Mouse (Mus musculus): ENCODE measurements around the gene Snn. TPM values are rescaled to one million over a fixed set of nuclear protein-coding genes. Genes with fewer than 3 reads are reported as not detected.
"Not testable (repeated sequence)": the region's sequence is repeated elsewhere in the genome, so short reads cannot be mapped to it uniquely, and the experiment has no call there.

Gene Snn
- 156 and 171 TPM in 2 replicates for polyA plus RNA-seq (2015; fragmentation: Nextera tagmentation; extraction: Ambion mirVana)

- ATAC-seq (replicated peaks) = no peak
- H3K36me3 ChIP-seq = no peaks in the 10 kb centered on the region
- peaks cover 25% of the 10 kb centered on the region for H3K4me1 ChIP-seq
- no peaks in the 10 kb centered on the region for H3K27me3 ChIP-seq
- H3K9ac ChIP-seq (replicated peaks) = no peak within 1 kb of the TSS
- H3K27ac ChIP-seq (replicated peaks) = no peak within 1 kb of the TSS
- no peak within 1 kb of the TSS for H3K4me3 ChIP-seq
- no peak within 1 kb of the TSS for H3K4me2 ChIP-seq (replicated peaks)
- no peaks in the 10 kb centered on the region for H3K9me3 ChIP-seq
- 94% methylated on average over 4 of the region's 4 CpGs for WGBS
Measured at GRCm38 (mm10) chr16:11060645-11061044, at the start of gene Snn. Gene Snn, plus strand, starts transcription at chr16:11060945.

GRCm38 (mm10) chr16:11011206-11011605 is 49.5 kb upstream of the Snn start:
- H3K4me2 ChIP-seq (replicated peaks) = no peak overlapping the region
- WGBS = 90% methylated on average over 2 of the region's 2 CpGs

DNA sequence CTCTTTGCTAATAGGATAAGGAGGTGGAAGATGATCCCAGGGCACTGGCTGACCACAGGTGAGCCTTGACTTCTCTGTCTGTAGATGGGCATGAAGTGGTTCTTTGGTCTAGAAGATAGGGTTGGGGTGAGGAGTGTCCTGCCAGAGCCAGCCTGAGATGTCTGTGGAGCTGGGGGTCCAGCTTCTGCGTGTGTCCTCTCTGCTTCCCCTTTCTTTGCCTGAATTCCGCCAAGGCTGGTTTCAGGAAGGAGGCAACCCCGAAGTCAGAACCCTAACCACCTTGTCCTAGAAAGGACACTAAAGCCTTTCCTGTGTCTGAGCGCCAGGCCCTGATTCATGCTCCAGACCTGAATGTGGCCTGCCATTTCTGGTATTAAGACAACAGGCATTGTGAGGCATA is 48.8 kb upstream of the Snn start:
- peaks cover 15% of the 10 kb centered on the region for H3K4me1 ChIP-seq
- no peak for ATAC-seq (replicated peaks)
- no peaks in the 10 kb centered on the region for H3K9me3 ChIP-seq
- WGBS = 95% methylated on average over 4 of the region's 4 CpGs
- no peak overlapping the region for H3K4me2 ChIP-seq (replicated peaks)
- H3K9ac ChIP-seq (replicated peaks) = no peak overlapping the region
- H3K27ac ChIP-seq (replicated peaks) = no peak overlapping the region
- no peak overlapping the region for H3K4me3 ChIP-seq
- no peaks in the 10 kb centered on the region for H3K27me3 ChIP-seq
- H3K36me3 ChIP-seq = no peaks in the 10 kb centered on the region

More at GRCm38 (mm10) chr16:11011206-11011605, 49.5 kb upstream of the Snn start:
- no peak for ATAC-seq (replicated peaks)
- Histone ChIP-seq H3K36me3 (no peaks in the 10 kb centered on the region), H3K4me1 (peaks cover 15% of the 10 kb centered on the region), H3K9me3 (no peaks in the 10 kb centered on the region), H3K9ac (replicated peaks) (no peak overlapping the region), H3K27me3 (no peaks in the 10 kb centered on the region), H3K27ac (replicated peaks) (no peak overlapping the region), H3K4me3 (no peak overlapping the region)

DNA sequence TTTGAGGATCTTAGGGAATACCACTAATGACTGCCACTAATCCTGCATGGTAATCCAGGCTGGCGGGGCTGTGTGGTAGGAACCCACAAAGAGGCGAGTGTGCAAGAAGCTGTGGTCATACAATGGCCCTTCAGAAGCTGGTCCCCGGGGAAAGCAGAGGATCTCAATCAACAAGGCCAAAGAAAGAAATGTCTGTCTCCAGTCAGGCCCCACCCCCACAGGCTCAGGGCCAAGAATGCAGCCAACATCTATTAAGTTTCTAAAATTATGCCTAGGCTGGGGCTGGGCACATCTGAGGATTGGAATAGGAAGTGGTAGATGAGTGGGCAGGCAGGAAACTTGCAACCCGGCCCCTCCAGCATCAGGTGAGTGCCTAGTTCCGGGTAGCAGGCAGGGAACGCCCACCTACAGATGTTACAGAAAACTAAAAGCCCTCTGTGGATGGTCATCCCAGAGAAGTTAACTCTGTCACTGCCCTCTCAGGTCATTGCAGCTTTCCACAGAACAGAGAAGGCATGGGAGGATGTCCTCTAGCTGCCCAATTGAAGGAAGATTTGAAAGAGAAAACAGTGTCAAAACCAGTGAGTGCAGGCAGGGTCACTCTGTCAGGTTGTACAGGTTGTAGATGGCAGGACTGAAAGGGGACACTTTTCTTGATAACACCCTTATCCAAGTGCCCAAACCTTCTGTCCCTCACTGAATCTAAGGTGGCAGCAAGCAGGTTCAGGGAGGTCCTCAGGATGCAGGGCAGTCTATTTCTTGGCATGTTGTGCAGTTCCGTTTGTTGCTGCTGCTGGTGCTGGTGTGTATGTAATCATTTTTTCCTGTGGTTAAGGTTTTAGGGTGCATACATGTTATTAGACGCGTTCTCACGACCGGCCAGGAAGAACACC is 47.9 kb upstream of the Snn start:
- 56% methylated on average over 11 of the region's 11 CpGs for WGBS
- H3K27ac ChIP-seq (replicated peaks) = no peak overlapping the region
- ATAC-seq (replicated peaks) = peak; percentile 46; the same call in 1 of the 2 replicates

GRCm38 (mm10) chr16:11013464-11014147 is 47.1 kb upstream of the Snn start:
- H3K36me3 ChIP-seq = not testable (repeated sequence)

More for the DNA sequence above, 47.9 kb upstream of the Snn start:
- Histone ChIP-seq H3K36me3 (no peaks in the 10 kb centered on the region), H3K27me3 (no peaks in the 10 kb centered on the region), H3K4me1 (peaks cover 15% of the 10 kb centered on the region), H3K4me3 (no peak overlapping the region), H3K9me3 (no peaks in the 10 kb centered on the region), H3K4me2 (replicated peaks) (no peak overlapping the region), H3K9ac (replicated peaks) (no peak overlapping the region)

DNA sequence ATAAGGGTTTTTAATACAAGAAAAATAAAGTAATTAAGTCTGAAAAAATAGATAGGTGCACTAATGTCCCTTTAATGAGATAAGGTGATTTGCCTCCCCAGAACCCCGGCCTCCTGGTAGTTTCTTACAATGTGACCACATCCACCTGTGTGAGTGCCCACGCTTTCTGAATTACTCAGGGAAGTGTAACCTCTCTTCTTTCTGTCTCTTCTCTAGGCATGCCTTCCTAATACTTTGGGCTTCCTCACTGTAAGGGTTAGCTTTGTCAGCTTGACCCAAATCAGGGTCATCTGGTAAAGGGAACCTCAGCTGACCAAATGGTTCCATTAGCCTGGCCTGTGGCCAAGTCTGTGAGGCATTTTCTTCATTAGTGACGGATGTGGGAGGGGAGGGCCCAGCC is 46.3 kb upstream of the Snn start:
- H3K9me3 ChIP-seq = no peaks in the 10 kb centered on the region
- ATAC-seq (replicated peaks) = no peak
- H3K9ac ChIP-seq (replicated peaks) = no peak overlapping the region
- H3K27ac ChIP-seq (replicated peaks) = no peak overlapping the region
- 80% methylated on average over 3 of the region's 3 CpGs for WGBS
- H3K27me3 ChIP-seq = no peaks in the 10 kb centered on the region
- no peak overlapping the region for H3K4me3 ChIP-seq
- no peaks in the 10 kb centered on the region for H3K36me3 ChIP-seq
- peaks cover 6% of the 10 kb centered on the region; the same call in 1 of the 2 replicates for H3K4me1 ChIP-seq
- no peak overlapping the region for H3K4me2 ChIP-seq (replicated peaks)

More at GRCm38 (mm10) chr16:11013464-11014147, 47.1 kb upstream of the Snn start:
- not testable (repeated sequence) for H3K4me2 ChIP-seq (replicated peaks); H3K9me3 ChIP-seq; H3K9ac ChIP-seq (replicated peaks); H3K27me3 ChIP-seq; ATAC-seq (replicated peaks); H3K4me3 ChIP-seq; H3K27ac ChIP-seq (replicated peaks); H3K4me1 ChIP-seq
- WGBS = 96% methylated on average over 13 of the region's 19 CpGs

DNA sequence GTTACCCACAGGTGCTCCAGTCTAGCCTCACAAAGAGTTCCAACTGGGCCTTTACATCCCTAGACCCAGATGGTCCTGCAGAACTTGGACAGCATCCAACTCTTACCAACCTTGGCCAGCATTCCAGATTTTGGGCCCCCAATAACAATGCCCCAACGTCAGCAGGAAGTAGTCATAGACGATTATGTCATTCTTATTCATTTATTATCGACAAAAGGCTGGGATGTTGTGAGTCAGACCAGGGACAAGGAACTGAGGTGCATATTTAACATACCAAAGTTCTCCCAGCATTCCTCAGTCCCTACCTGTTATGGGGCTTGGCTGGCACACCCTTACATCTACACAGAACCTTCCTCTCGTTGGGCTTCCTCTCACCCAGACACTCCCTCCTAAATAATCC is 44.4 kb upstream of the Snn start:
- no peak overlapping the region for H3K4me3 ChIP-seq
- H3K9me3 ChIP-seq = no peaks in the 10 kb centered on the region
- no peak overlapping the region for H3K9ac ChIP-seq (replicated peaks)
- no peak overlapping the region for H3K4me2 ChIP-seq (replicated peaks)
- 58% methylated on average over 4 of the region's 4 CpGs for WGBS
- no peak overlapping the region for H3K27ac ChIP-seq (replicated peaks)
- ATAC-seq (replicated peaks) = no peak
- H3K27me3 ChIP-seq = no peaks in the 10 kb centered on the region
- H3K36me3 ChIP-seq = no peaks in the 10 kb centered on the region
- H3K4me1 ChIP-seq = peaks cover 6% of the 10 kb centered on the region; the same call in 1 of the 2 replicates

DNA sequence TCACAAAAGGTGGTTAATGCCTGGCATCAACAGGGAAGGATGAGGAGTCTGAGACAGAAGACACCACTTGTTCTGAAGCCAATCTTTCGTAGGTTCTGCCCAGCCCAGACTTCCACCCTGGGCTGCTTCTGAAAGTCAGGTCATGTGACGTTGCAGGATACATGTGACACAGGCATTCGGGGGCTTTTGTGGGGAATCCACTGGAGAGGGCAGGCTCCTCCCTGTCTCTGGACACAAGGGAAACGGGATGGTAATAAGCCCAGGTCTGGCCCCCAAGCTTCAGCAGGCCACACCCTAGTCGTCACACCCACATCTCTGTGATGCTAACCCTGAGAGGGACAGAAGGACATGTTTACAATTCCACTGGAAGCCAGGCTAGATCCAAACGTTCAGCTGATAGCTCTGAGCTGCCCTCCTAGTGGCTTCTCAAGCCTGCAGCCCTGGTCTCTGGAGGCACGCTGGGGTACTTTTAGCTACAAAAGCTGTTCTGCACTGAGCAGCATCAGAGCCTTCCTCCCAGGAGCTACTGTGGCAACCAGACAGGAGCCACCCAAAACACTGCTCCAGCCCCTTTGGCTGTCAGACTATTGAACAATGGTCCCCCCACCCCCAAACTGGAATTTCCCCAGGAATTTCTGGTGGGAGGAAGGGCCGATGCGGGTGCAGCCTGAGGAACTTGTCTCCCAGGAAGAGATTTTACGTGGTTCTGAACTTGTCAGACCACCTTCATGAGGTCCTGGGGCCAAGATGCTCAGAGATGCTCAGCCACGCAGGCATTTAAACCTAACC is 42.7 kb upstream of the Snn start:
- Histone ChIP-seq H3K4me3 (no peak overlapping the region), H3K4me2 (replicated peaks) (no peak overlapping the region)
- no peak for ATAC-seq (replicated peaks)

GRCm38 (mm10) chr16:11021403-11022112 is 39.2 kb upstream of the Snn start:
- WGBS = 27% methylated on average over 3 of the region's 3 CpGs
- Histone ChIP-seq H3K27me3 (no peaks in the 10 kb centered on the region), H3K9me3 (no peaks in the 10 kb centered on the region), H3K36me3 (no peaks in the 10 kb centered on the region), H3K4me2 (replicated peaks) (no peak overlapping the region), H3K4me3 (no peak overlapping the region), H3K4me1 (0 out of 2 replicates have a peak, but pooled peaks cover 4% of the 10 kb centered on the region), H3K9ac (replicated peaks) (no peak overlapping the region), H3K27ac (replicated peaks) (no peak overlapping the region)
- ATAC-seq (replicated peaks) = peak; percentile 67; the same call in 1 of the 2 replicates

More for the DNA sequence above, 42.7 kb upstream of the Snn start:
- H3K27ac ChIP-seq (replicated peaks) = no peak overlapping the region
- H3K36me3 ChIP-seq = no peaks in the 10 kb centered on the region
- no peak overlapping the region for H3K9ac ChIP-seq (replicated peaks)
- 0 out of 2 replicates have a peak, but pooled peaks cover 4% of the 10 kb centered on the region for H3K4me1 ChIP-seq
- WGBS = 66% methylated on average over 11 of the region's 11 CpGs
- no peaks in the 10 kb centered on the region for H3K27me3 ChIP-seq
- H3K9me3 ChIP-seq = no peaks in the 10 kb centered on the region

DNA sequence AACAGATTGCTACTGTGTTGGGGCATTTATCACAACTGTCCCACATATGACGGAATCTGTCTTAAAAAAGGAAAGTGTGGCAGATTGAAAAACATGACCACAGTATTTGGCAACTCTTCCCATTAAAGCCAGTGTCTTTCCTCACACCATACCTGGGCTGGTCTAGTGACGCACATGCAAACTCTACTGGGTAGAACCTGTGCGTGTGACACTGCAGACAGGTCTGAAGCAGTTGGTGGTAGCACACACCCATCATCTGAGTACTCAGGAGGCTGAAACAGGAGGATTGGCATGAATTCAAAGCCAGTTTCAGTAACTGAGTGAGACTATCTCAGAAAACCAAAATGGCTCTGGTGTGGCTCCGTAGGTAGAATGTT is 38.6 kb upstream of the Snn start:
- Histone ChIP-seq H3K36me3 (no peaks in the 10 kb centered on the region), H3K27me3 (no peaks in the 10 kb centered on the region), H3K9ac (replicated peaks) (no peak overlapping the region), H3K4me1 (0 out of 2 replicates have a peak, but pooled peaks cover 4% of the 10 kb centered on the region), H3K27ac (replicated peaks) (no peak overlapping the region), H3K9me3 (no peaks in the 10 kb centered on the region), H3K4me3 (no peak overlapping the region), H3K4me2 (replicated peaks) (no peak overlapping the region)
- ATAC-seq (replicated peaks) = no peak
- WGBS = 91% methylated on average over 4 of the region's 4 CpGs

DNA sequence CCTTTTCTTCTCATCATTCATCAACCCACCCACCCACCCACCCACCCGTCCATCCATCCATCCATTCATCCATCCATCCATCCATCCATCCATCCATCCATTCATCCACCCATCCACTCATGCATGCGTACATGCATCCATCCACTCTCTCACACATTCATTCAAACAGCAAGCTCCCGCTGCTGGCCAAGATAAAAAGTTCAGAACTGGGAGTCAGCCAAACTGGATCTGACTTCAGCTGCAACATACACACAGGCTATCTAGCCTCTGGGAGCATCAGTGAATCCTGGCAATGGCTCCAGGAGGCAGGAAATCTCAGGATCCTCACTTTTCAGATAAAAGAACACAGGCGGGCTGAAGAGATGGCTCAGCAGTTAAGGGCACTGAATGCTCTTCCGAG is 37.1 kb upstream of the Snn start:
- WGBS = 87% methylated on average over 5 of the region's 5 CpGs
- no peaks in the 10 kb centered on the region for H3K36me3 ChIP-seq
- 0 out of 2 replicates have a peak, but pooled peaks cover 4% of the 10 kb centered on the region for H3K4me1 ChIP-seq
- no peak overlapping the region for H3K27ac ChIP-seq (replicated peaks)
- H3K9me3 ChIP-seq = no peaks in the 10 kb centered on the region
- no peak for ATAC-seq (replicated peaks)
- H3K27me3 ChIP-seq = no peaks in the 10 kb centered on the region
- no peak overlapping the region for H3K4me2 ChIP-seq (replicated peaks)
- no peak overlapping the region for H3K4me3 ChIP-seq
- H3K9ac ChIP-seq (replicated peaks) = no peak overlapping the region

All from forebrain, embryonic 15.5 days (tissue).